Mouse (Mus musculus) limb, embryonic 11.5 days (tissue): Measurements from ENCODE around the gene Prm2. TPM values are rescaled to one million over a fixed set of nuclear protein-coding genes. Genes with fewer than 3 reads are reported as not detected.

Experiments
- ATAC-seq: fragments of 200-750 bp; cut with Nextera tagmentation; 2 replicates; pipeline ENCODE4 v1.8.0; 2017; ENCODE audit warnings: low read depth; ENCODE audit not compliant: insufficient number of reproducible peaks, low FRiP score, low TSS enrichment
- DNase-seq: peaks from one replicate; pipeline ENCODE4 v3.0.0-alpha.2; 2015; ENCODE audit warnings: low spot score
- H3K27ac ChIP-seq: fragments of 300-500 bp; sonication (generic); replicated peaks from 2 replicates; pipeline ENCODE4 v1.5.1; 2014; ENCODE audit warnings: low read depth, mild to moderate bottlenecking, low read length
- H3K27me3 ChIP-seq: fragments of 300-500 bp; sonication (generic); 2 replicates; pipeline ENCODE4 v1.6.1; 2014; ENCODE audit warnings: mild to moderate bottlenecking, low read length, mixed read lengths; ENCODE audit not compliant: control insufficient read depth, insufficient read depth
- H3K36me3 ChIP-seq: fragments of 300-500 bp; sonication (generic); 2 replicates; pipeline ENCODE4 v1.6.1; 2014; ENCODE audit warnings: mild to moderate bottlenecking, low read length, moderate library complexity, mixed read lengths; ENCODE audit not compliant: control insufficient read depth, insufficient read depth
- H3K4me1 ChIP-seq: fragments of 300-500 bp; sonication (generic); 2 replicates; pipeline ENCODE4 v1.6.1; 2014; ENCODE audit warnings: low read length, mixed read lengths; ENCODE audit not compliant: control insufficient read depth, insufficient read depth
- H3K4me2 ChIP-seq: fragments of 300-500 bp; sonication (generic); 2 replicates; pipeline ENCODE4 v1.6.1; 2014; ENCODE audit warnings: low read depth, mild to moderate bottlenecking, moderate library complexity; ENCODE audit not compliant: severe bottlenecking
- H3K4me3 ChIP-seq: fragments of 300-500 bp; sonication (generic); 2 replicates; pipeline ENCODE4 v1.5.1; 2014; ENCODE audit warnings: low read depth, low read length
- H3K9ac ChIP-seq: fragments of 300-500 bp; sonication (generic); 2 replicates; pipeline ENCODE4 v1.6.1; 2014; ENCODE audit warnings: mild to moderate bottlenecking, low read length
- H3K9me3 ChIP-seq: fragments of 300-500 bp; sonication (generic); 2 replicates; pipeline ENCODE4 v1.6.1; 2016; ENCODE audit warnings: low read length; ENCODE audit not compliant: control insufficient read depth
- WGBS: fragments of 180-500 bp; shearing (Covaris S2); extraction: QIAGEN DNeasy Blood & Tissue Kit; methylation state at CpG from one replicate; pipeline ENCODE4 v1.1.7; 2014; 5-methylcytosine and 5-hydroxymethylcytosine counted together
- polyA plus RNA-seq: library from polyadenylated mRNA; unstranded; fragments of >200 nt; fragmentation: Nextera tagmentation; extraction: Ambion mirVana; gene quantifications from 2 replicates; pipeline ENCODE4 v1.2.1, GENCODE M21; 2014

Prm2 gene
- polyA plus RNA-seq, 1 experiment from 2014 or later: not detected

GRCm38 (mm10) chr16:10836388-10836787, 40.5 kb upstream of the Prm2 start:
- ATAC-seq: no peak

GRCm38 (mm10) chr16:10834911-10835587, 39.1 kb upstream of the Prm2 start, which contains the start of gene Rmi2:
Rmi2 (plus strand) TSS chr16:10835059.
- H3K4me3 ChIP-seq: peak within 1 kb of the TSS; percentile 60
- WGBS: under 1% methylated on average over 68 of the region's 69 CpGs
- H3K9ac ChIP-seq: peak within 1 kb of the TSS; percentile 75
- no peaks in the 10 kb centered on the region; the same call in 1 of the 2 replicates for H3K36me3 ChIP-seq
- peak within 1 kb of the TSS; percentile 53 for H3K4me2 ChIP-seq
- DNase-seq: peak; percentile 93
- peak; percentile 84 for ATAC-seq
- no peaks in the 10 kb centered on the region for H3K9me3 ChIP-seq
- H3K27me3 ChIP-seq: no peaks in the 10 kb centered on the region
- H3K4me1 ChIP-seq: peaks cover 12% of the 10 kb centered on the region
- peak within 1 kb of the TSS; percentile 75 for H3K27ac ChIP-seq

More at GRCm38 (mm10) chr16:10836388-10836787, 40.5 kb upstream of the Prm2 start:
- H3K36me3 ChIP-seq: no peaks in the 10 kb centered on the region; the same call in 1 of the 2 replicates
- peaks cover 12% of the 10 kb centered on the region for H3K4me1 ChIP-seq
- no peaks in the 10 kb centered on the region for H3K9me3 ChIP-seq
- DNase-seq: no peak
- H3K9ac ChIP-seq: no peak overlapping the region
- 91% methylated on average over 3 of the region's 3 CpGs for WGBS
- no peak overlapping the region for H3K4me3 ChIP-seq
- no peak overlapping the region for H3K27ac ChIP-seq
- no peaks in the 10 kb centered on the region for H3K27me3 ChIP-seq
- H3K4me2 ChIP-seq: no peak overlapping the region

GRCm38 (mm10) chr16:10834542-10834910, 38.6 kb upstream of the Prm2 start:
- peak overlapping the region; percentile 38; the same call in 1 of the 2 replicates for H3K9ac ChIP-seq
- H3K9me3 ChIP-seq: no peaks in the 10 kb centered on the region
- no peak overlapping the region for H3K27ac ChIP-seq
- H3K27me3 ChIP-seq: no peaks in the 10 kb centered on the region
- no peak for ATAC-seq
- no peak for DNase-seq
- WGBS: 12% methylated on average over 12 of the region's 12 CpGs
- H3K4me1 ChIP-seq: peaks cover 12% of the 10 kb centered on the region
- no peaks in the 10 kb centered on the region; the same call in 1 of the 2 replicates for H3K36me3 ChIP-seq
- H3K4me3 ChIP-seq: peak overlapping the region; percentile 60
- peak overlapping the region; percentile 53 for H3K4me2 ChIP-seq

- Histone ChIP-seq H3K36me3 (no peaks in the 10 kb centered on the region), H3K4me1 (no peaks in the 10 kb centered on the region), H3K4me2 (no peak overlapping the region), H3K9ac (no peak overlapping the region), H3K27me3 (no peaks in the 10 kb centered on the region), H3K27ac (no peak overlapping the region), H3K4me3 (no peak overlapping the region), H3K9me3 (no peaks in the 10 kb centered on the region)
- 57% methylated on average over 4 of the region's 4 CpGs for WGBS
- no peak for DNase-seq
- ATAC-seq: no peak
Measured at GRCm38 (mm10) chr16:10828461-10828805, 32.5 kb upstream of the Prm2 start.

GRCm38 (mm10) chr16:10827766-10828460, 32.0 kb upstream of the Prm2 start:
- Histone ChIP-seq H3K27ac (no peak overlapping the region), H3K9ac (no peak overlapping the region), H3K4me3 (no peak overlapping the region), H3K36me3 (no peaks in the 10 kb centered on the region), H3K9me3 (no peaks in the 10 kb centered on the region), H3K4me1 (no peaks in the 10 kb centered on the region), H3K4me2 (no peak overlapping the region), H3K27me3 (no peaks in the 10 kb centered on the region)
- no peak for ATAC-seq
- no peak for DNase-seq
- 73% methylated on average over 7 of the region's 7 CpGs for WGBS

GRCm38 (mm10) chr16:10827269-10827668, 31.3 kb upstream of the Prm2 start:
- Histone ChIP-seq H3K36me3 (no peaks in the 10 kb centered on the region), H3K4me2 (no peak overlapping the region), H3K4me1 (no peaks in the 10 kb centered on the region), H3K9ac (no peak overlapping the region), H3K4me3 (no peak overlapping the region), H3K27me3 (no peaks in the 10 kb centered on the region), H3K27ac (no peak overlapping the region), H3K9me3 (no peaks in the 10 kb centered on the region)
- 91% methylated on average over 9 of the region's 9 CpGs for WGBS
- DNase-seq (no peak), ATAC-seq (no peak)

GRCm38 (mm10) chr16:10825840-10826239, 29.9 kb upstream of the Prm2 start:
- H3K4me1 ChIP-seq: no peaks in the 10 kb centered on the region
- DNase-seq (no peak), ATAC-seq (no peak)
- WGBS: 79% methylated on average over 4 of the region's 4 CpGs
- no peak overlapping the region for H3K4me3 ChIP-seq
- no peaks in the 10 kb centered on the region for H3K36me3 ChIP-seq
- no peaks in the 10 kb centered on the region for H3K9me3 ChIP-seq
- no peak overlapping the region for H3K4me2 ChIP-seq
- H3K27ac ChIP-seq: no peak overlapping the region
- no peak overlapping the region for H3K9ac ChIP-seq
- H3K27me3 ChIP-seq: no peaks in the 10 kb centered on the region

- Histone ChIP-seq H3K4me2 (no peak overlapping the region), H3K4me3 (no peak overlapping the region), H3K4me1 (no peaks in the 10 kb centered on the region), H3K27me3 (no peaks in the 10 kb centered on the region), H3K27ac (no peak overlapping the region), H3K9ac (no peak overlapping the region), H3K36me3 (no peaks in the 10 kb centered on the region), H3K9me3 (no peaks in the 10 kb centered on the region)
- WGBS: 95% methylated on average over 1 of the region's 1 CpGs
- DNase-seq (no peak), ATAC-seq (no peak)
Measured at GRCm38 (mm10) chr16:10824536-10824935, 28.6 kb upstream of the Prm2 start.
